Mouse (Mus musculus) urinary bladder, postnatal 14 days (tissue): ENCODE measurements around the gene Slc24a3.
A peak's percentile ranks its signal among the peaks of the same experiment; 100 is the strongest.

Source experiments
- DNase-seq: peaks from one replicate; pipeline ENCODE4 v3.0.0; 2021; ENCODE audit warnings: low spot score

The Slc24a3 gene

DNA sequence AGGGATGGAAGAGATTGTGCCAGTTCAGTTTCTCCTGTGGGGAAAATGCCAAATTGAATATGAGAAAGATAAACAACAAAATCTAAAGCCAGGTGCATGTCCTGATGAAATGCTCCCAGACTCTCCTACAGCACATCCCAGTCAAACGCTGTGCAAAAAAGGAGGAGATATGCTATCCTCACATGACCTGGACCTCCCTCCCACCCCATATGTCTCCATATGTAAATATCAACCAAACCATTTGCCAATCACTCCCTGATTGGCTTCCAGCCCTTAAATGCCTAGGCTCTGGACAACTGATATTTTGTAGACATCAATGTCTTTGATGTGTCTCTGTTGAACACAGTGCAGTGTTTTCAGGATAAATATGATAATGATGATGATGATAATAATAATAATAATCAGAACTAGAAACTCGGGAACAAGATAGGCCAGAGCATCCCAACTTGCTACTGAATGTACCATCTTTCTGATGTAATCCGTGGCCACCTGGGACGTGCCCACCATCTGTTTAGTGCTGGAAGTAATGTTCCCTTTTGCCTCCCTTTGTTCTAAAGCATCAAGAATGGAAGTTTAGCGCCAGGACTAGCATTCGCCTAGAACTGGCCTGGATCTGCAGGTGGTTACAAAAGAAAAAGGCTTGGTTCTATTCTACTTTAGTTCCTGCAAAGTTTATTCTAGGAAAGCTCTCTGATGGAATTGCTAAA lies 190.8 kb downstream of the Slc24a3 start:
- DNase-seq: no peak

DNA sequence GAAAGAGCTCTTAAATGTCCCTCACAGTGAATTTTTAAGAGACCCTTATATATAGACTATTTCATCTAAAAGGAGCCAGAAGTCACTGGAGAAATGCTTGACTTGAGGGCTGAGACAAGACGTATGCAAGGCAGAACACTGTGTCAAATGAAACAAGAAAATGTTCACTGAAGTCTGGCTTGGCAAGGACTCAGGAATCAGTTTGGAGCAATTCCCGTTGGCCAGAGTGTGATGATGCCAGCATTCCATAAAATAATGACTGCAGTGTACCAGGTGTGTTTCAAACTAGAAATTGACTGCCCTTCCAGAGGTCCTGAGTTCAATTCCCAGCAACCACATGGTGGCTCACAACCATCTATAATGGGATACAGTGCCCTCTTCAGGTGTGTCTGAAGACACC lies 196.1 kb downstream of the Slc24a3 start:
- DNase-seq: no peak

DNA sequence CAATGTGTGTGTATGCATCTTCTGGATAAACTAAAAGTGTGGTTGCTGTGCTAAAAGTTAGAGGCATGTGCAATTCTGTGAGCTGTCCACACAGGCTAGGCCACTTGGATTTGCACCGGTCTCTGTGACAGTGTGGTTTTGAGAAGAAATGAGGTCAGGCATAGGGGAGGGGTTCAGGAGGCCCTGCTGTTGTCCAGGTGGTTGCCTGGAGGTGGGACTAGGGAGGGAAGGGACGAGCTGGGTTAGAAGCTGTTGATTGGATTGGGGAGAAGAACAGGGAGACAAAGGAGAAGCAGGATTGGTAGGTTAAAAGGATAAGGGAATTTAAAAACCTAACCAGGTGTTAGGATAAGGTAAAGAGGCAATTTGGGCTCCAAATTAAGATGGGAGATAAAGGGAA lies 201.1 kb downstream of the Slc24a3 start:
- DNase-seq: no peak

DNA sequence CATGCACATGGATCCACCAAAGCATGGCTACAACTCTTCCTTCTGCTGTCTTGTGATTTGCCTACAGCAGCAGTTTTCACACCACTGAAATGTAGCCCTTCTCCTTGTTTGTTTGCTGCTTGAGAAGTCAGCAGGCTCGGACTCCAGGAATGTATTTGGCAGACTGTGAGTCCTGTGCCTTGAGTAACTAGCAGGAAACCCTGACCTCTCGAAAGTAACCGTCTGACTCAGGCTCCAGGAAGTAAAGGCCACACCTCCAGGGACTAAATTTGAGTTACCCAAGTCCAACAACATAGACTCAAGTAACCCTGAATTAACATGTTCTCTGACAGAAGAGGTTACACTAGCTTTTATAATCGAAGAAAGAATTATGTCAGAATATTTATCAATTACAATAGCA lies 203.2 kb downstream of the Slc24a3 start:
- no peak for DNase-seq

- no peak for DNase-seq
Observed at GRCm38 (mm10) chr2:145373803-145374202, 206.2 kb downstream of the Slc24a3 start.

- peak; percentile 5 for DNase-seq
Observed at GRCm38 (mm10) chr2:145382908-145383770, 215.6 kb downstream of the Slc24a3 start.

GRCm38 (mm10) chr2:145384221-145384620 lies 216.7 kb downstream of the Slc24a3 start:
- no peak for DNase-seq

DNA sequence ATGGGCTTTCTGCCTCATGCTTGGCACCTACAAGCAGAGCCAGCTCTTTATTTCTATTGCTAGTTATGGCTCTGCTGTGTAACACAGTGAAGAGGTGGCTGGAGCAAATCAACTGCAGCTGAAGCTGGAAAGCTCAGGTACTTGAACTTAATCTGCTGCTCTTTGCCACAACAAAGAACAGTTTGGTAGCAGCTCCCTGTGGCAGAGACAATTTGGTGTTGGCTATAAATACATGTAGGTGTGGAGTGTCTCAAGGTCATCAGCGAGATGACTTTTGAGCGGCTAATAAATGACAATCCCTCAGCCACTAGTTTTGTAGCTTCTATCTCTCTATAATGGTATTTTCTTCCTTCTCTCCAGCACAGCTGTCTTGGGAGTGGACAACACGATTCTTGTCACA lies 217.7 kb downstream of the Slc24a3 start:
- no peak for DNase-seq

- DNase-seq: no peak
Observed at GRCm38 (mm10) chr2:145385773-145386172, 218.2 kb downstream of the Slc24a3 start.

- DNase-seq: no peak
Observed at GRCm38 (mm10) chr2:145395804-145396203, 228.2 kb downstream of the Slc24a3 start.

GRCm38 (mm10) chr2:145396579-145396978 lies 229.0 kb downstream of the Slc24a3 start:
- DNase-seq: no peak

GRCm38 (mm10) chr2:145397456-145398206 lies 230.1 kb downstream of the Slc24a3 start:
- no peak for DNase-seq

DNA sequence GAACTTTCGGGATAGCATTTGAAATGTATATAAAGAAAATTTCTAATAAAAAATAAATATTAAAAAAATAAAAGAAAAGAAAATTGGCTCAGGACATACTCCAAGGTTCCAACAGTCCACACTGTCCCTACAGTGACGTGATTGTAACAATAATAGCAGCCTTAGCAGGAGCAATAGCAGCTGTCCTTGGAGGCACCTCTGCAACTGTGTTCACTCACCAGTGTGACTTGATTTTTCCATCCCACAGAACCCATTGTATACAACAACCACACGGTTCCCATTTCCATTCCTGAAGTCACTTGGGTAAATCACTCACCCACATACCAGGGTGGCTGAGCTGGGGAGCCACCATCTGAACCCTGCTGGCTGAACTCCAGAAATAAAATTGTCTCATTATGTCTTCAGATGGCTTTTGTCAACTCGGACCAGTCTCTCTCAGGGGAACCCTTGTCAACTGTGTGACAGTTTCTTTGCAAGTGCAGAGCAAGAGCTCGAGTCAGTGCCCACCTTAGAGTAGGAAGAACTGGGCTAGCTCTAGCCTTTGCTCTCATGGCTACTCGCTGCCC lies 233.8 kb downstream of the Slc24a3 start:
- no peak for DNase-seq

DNA sequence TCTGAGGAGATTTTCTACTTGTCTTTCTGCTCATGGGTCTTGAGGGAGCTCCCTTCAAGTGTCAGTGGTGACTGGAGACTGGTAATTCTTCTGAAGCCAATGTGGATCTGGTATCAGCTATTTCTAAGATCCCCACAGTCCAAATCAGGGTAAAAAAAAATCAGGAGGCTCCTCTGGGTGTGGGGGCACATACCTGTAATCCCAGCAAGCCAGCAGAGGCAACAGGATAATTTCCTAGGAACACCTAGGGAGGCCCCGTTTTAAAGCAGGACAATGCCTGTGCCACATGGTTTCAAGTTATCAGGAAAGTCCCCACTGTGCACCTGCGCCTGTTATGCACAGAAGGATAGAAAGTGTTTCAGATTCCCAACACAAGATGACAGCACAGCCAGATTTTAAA lies 234.4 kb downstream of the Slc24a3 start:
- DNase-seq: no peak

DNA sequence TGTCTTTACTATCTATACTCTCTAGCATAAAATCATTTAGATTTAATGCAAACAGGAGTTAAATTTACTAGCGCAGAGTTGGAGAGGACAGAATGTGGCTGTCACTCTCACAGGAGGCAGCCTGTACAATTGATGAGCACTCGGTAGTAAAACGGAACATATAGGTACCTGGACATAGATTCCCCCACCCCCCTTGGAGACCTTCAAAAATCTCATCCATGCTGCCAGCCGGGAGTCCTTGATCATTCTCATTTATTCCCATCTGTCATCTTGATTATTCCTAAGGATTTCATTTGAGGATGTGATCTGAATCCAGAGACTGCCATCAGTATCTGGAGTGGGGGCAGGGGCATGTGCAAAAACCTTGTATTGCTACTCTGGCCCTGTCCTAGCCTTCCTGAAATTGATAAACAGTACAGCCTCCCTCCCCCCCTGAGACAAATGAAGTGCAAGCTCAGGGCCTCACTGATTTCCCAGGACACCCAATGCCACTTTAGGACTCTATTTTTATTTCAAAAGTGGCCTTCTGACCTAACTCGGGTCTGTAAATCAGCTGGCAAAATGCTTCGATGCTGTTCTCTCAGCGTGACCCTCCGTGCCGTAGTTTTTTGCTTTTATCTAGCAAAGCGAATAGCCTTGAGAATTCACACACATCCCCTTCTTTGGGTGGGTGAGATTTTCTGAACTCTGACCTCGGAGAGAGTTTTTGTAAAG lies 237.4 kb downstream of the Slc24a3 start:
- DNase-seq: no peak

DNA sequence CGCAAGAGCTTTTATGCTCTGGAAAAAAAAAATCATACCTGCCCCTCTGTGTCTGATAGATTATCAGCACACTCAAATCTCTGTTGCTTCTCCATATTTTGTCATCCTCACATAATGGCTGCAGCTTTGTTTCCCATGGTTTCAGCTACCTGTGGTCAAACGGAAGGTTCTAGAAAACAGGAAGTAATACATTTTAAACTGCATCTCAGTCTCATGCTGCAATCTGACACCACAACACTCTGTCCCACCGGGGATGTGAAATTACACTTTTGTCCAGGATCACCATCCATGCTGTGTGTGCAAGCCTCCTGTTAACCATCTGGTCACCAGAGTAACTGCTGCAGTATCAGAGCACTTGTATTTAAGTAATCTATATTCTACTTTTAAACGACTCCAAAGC lies 238.2 kb downstream of the Slc24a3 start:
- DNase-seq: no peak

- DNase-seq: no peak
Observed at GRCm38 (mm10) chr2:145417738-145418137, 250.2 kb downstream of the Slc24a3 start.

GRCm38 (mm10) chr2:145419078-145419477 lies 251.5 kb downstream of the Slc24a3 start:
- DNase-seq: no peak

DNA sequence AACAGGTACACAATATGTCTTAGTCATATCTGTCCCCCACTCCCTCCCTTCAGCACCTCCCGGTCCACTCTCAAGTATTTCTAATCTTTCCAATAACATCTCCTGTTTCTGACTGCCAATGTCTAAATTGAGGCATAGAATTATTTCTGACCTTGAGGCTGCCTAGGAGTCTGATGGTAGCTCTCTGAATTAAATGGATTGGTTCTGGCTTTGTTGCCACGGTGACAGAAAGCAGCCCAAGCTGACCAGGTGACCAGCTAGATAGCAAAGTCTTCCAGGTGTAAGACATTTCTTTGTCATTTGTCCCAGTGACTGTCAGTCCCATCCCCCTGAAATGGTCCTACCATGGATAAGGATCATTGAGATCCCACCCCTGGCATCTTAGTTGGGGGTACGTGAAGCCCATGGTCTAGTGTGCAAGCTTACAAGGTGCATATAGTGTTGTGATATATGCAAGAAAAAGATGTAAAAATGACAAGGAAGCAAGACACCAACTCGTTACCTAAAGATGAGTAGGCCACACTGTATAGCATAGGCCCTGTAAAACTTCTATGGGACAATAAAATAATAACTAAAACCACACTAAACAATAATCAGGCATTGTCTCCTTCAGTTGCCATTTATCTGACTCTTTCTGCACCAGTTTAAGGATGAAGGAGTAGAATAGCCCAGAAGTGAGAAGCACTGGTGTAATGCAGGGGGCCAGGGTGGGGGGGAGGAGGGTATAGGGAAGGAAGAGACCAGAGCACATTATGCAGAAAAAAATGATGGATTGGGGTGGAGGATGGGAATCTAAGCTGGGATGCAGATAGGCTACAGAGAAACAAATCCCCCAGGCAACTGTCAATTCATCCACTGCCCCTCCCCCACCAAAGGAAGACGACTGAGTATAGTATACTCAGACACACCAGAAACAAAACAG lies 253.7 kb downstream of the Slc24a3 start:
- no peak for DNase-seq

GRCm38 (mm10) chr2:145421889-145422212 lies 254.3 kb downstream of the Slc24a3 start:
- no peak for DNase-seq

DNA sequence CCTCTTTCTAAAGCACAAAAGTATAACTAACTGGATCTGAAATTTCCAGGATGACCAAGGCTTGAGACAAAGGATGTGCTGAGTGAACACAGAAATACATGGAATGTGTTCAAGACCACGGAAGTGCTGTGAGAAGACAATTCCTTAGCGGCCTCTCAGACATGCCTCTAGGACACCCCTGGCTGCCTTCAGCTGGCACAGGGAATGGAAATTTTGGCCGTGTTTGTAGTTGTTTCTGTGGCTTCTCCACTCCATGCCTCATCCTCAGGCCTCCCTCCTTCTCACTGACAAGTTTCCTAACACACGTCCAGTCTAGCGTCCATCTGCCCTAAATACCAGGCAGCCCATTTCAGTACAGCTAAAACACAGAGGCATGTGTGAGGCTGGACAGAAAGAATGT lies 262.4 kb downstream of the Slc24a3 start:
- DNase-seq: no peak
